Mouse (Mus musculus) lung, embryonic 15.5 days (tissue): ENCODE measurements around the gene Nav2. TPM values are rescaled to one million over a fixed set of nuclear protein-coding genes. Genes with fewer than 3 reads are reported as not detected.
A peak's percentile ranks its signal among the peaks of the same experiment; 100 is the strongest.

ENCODE experiments used
- ATAC-seq: fragments of 200-750 bp; cut with Nextera tagmentation; 2 replicates; pipeline ENCODE4 v1.8.0; 2017; ENCODE audit warnings: moderate number of reproducible peaks, borderline replicate concordance; ENCODE audit not compliant: low FRiP score, low TSS enrichment; ENCODE audit errors: extremely low read depth
- H3K27ac ChIP-seq: fragments of 300-500 bp; sonication (generic); 2 replicates; pipeline ENCODE4 v1.5.1; 2015; ENCODE audit warnings: moderate library complexity, mild to moderate bottlenecking, inconsistent platforms
- H3K27me3 ChIP-seq: fragments of 300-500 bp; sonication (generic); 2 replicates; pipeline ENCODE4 v1.6.1; 2015; ENCODE audit warnings: inconsistent platforms
- H3K36me3 ChIP-seq: fragments of 300-500 bp; sonication (generic); 2 replicates; pipeline ENCODE4 v1.6.1; 2015; ENCODE audit warnings: inconsistent platforms
- H3K4me1 ChIP-seq: fragments of 300-500 bp; sonication (generic); 2 replicates; pipeline ENCODE4 v1.6.1; 2015; ENCODE audit warnings: inconsistent platforms
- H3K4me2 ChIP-seq: fragments of 300-500 bp; sonication (generic); 2 replicates; pipeline ENCODE4 v1.6.1; 2015; ENCODE audit warnings: inconsistent platforms, mild to moderate bottlenecking, moderate library complexity
- H3K4me3 ChIP-seq: fragments of 300-500 bp; sonication (generic); 2 replicates; pipeline ENCODE4 v1.5.1; 2015; ENCODE audit warnings: mild to moderate bottlenecking, inconsistent platforms
- H3K9ac ChIP-seq: fragments of 300-500 bp; sonication (generic); 2 replicates; pipeline ENCODE4 v1.6.1; 2015; ENCODE audit warnings: inconsistent platforms
- H3K9me3 ChIP-seq: fragments of 300-500 bp; sonication (generic); 2 replicates; pipeline ENCODE4 v1.6.1; 2016; ENCODE audit warnings: inconsistent platforms
- WGBS: fragments of 180-500 bp; shearing (Covaris S2); methylation state at CpG from one replicate; pipeline ENCODE4 v1.1.7; 2015; 5-methylcytosine and 5-hydroxymethylcytosine counted together
- polyA plus RNA-seq: library from polyadenylated mRNA; unstranded; fragments of >200 nt; fragmentation: Nextera tagmentation; extraction: Ambion mirVana; gene quantifications from 2 replicates; pipeline ENCODE4 v1.2.1, GENCODE M21; 2015

Gene Nav2
- polyA plus RNA-seq, 1 experiment from 2014 or later, result 27.6 TPM

DNA sequence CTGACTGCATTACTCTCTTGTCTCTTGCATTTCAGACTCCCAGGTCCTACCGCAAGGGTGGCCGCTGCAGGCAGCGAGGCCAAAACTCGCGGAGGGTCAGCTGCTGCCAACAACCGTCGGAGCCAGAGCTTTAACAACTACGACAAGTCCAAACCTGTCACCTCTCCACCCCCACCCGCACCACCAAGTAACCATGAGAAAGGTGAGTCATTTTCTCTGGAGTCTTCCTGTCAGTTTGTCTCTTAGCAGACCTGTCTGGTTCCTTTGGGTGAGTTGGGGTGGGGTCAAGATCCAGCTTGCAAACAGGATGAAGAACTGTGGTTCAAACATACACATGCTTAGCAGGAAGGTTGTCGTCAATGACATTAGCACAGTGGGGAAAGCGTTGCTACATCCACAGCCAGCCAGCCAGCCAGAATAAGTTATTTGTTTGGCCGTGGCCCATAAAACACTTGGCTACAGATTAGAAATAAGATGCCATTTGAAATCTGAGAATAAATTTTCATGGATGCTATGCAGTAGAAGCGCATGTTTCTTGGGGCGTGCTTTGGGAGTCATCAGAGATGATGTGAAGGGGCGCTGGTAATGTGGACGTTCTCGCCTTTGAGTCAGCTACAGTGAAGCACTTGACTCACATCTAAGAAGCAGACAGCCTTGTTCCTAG, 511.8 kb downstream of the Nav2 start:
- no peak overlapping the region for H3K9ac ChIP-seq
- no peaks in the 10 kb centered on the region for H3K9me3 ChIP-seq
- H3K27ac ChIP-seq, result no peak overlapping the region
- H3K36me3 ChIP-seq, result no peaks in the 10 kb centered on the region
- H3K4me1 ChIP-seq, result no peaks in the 10 kb centered on the region
- no peaks in the 10 kb centered on the region for H3K27me3 ChIP-seq
- H3K4me3 ChIP-seq, result no peak overlapping the region
- no peak for ATAC-seq
- H3K4me2 ChIP-seq, result no peak overlapping the region
- WGBS, result 75% methylated on average over 17 of the region's 17 CpGs

- no peak overlapping the region for H3K4me2 ChIP-seq
- no peak overlapping the region for H3K4me3 ChIP-seq
- H3K9ac ChIP-seq, result no peak overlapping the region
- 27% methylated on average over 4 of the region's 4 CpGs for WGBS
- H3K9me3 ChIP-seq, result no peaks in the 10 kb centered on the region
- no peaks in the 10 kb centered on the region for H3K27me3 ChIP-seq
- H3K4me1 ChIP-seq, result no peaks in the 10 kb centered on the region
- H3K27ac ChIP-seq, result no peak overlapping the region
- no peak for ATAC-seq
- H3K36me3 ChIP-seq, result no peaks in the 10 kb centered on the region
Observed at GRCm38 (mm10) chr7:49421261-49421660, 512.7 kb downstream of the Nav2 start.

DNA sequence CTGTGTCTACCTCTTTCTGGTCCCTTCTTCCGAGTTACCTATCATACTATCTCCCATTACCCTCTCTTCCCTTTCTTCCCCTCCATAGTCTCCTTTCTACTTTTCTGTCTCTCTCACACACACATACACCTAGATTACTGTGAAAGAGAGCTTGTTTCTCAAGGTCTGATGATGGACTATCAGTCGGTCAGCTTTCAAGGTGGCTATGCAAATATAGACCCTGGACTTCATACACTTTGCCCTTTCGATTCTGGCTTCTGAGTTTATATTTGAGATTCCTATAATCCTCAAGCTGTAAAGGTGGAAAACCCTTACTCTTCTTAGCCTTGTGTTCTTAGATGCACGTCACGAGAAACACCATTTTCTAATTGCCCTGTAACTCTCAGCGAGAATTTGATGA, 515.4 kb downstream of the Nav2 start:
- no peak for ATAC-seq
- no peak overlapping the region for H3K9ac ChIP-seq
- H3K4me2 ChIP-seq, result no peak overlapping the region
- no peaks in the 10 kb centered on the region for H3K9me3 ChIP-seq
- H3K4me3 ChIP-seq, result no peak overlapping the region
- no peak overlapping the region for H3K27ac ChIP-seq
- H3K4me1 ChIP-seq, result no peaks in the 10 kb centered on the region; the same call in 1 of the 2 replicates
- 75% methylated on average over 6 of the region's 6 CpGs for WGBS
- H3K27me3 ChIP-seq, result no peaks in the 10 kb centered on the region
- no peaks in the 10 kb centered on the region for H3K36me3 ChIP-seq

DNA sequence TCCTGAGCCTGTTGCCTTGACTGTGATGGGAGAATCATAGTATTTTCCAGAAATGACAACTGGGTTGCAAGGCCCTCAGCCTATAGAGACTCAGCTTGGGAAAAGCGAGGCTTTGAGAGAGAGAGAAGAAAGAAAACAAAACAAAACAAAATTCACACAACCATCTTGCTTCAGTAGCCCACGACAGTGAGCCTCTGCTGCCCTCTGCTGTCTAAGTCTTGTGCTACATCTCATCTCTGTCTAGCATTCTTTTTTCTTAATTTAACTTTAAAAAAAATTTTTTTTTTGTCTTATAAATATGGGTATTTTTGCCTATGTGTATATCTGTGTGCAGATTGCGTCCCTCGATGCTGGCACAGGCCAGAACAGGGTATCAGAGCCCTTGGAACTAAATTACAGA, 517.5 kb downstream of the Nav2 start:
- H3K9me3 ChIP-seq, result no peaks in the 10 kb centered on the region
- 37% methylated on average over 4 of the region's 4 CpGs for WGBS
- H3K4me2 ChIP-seq, result no peak overlapping the region
- H3K27ac ChIP-seq, result no peak overlapping the region
- no peaks in the 10 kb centered on the region for H3K27me3 ChIP-seq
- no peak overlapping the region for H3K9ac ChIP-seq
- no peaks in the 10 kb centered on the region for H3K36me3 ChIP-seq
- no peak overlapping the region for H3K4me3 ChIP-seq
- H3K4me1 ChIP-seq, result peaks cover 14% of the 10 kb centered on the region; the same call in 1 of the 2 replicates
- ATAC-seq, result no peak

DNA sequence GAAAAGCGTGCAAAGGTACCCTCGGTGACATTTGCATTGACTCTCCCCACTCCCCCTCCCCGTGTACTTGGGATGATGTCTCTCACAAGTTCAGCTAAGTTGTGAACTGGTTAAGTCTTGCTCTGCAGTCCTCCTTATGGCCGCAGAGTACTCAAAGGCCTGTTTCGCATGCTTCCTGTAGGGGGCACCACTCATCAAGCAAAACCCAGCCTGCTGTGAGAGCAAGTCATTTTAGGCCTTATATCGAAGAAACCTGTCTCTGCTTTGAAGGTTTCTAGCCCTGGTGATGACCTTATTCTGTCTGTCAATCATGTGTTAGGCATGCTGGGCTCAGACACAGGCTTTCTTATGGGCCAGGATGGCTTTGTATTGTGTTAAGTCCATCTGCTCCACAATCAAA, 519.3 kb downstream of the Nav2 start:
- Histone ChIP-seq H3K27ac (no peak overlapping the region), H3K4me3 (no peak overlapping the region), H3K27me3 (no peaks in the 10 kb centered on the region), H3K4me1 (peaks cover 14% of the 10 kb centered on the region; the same call in 1 of the 2 replicates), H3K9me3 (no peaks in the 10 kb centered on the region), H3K36me3 (no peaks in the 10 kb centered on the region), H3K9ac (no peak overlapping the region), H3K4me2 (no peak overlapping the region)
- WGBS, result 36% methylated on average over 6 of the region's 6 CpGs
- no peak for ATAC-seq

- H3K36me3 ChIP-seq, result no peaks in the 10 kb centered on the region
- H3K4me2 ChIP-seq, result no peak overlapping the region
- peaks cover 14% of the 10 kb centered on the region; the same call in 1 of the 2 replicates for H3K4me1 ChIP-seq
- WGBS, result 53% methylated on average over 5 of the region's 5 CpGs
- no peak overlapping the region for H3K9ac ChIP-seq
- H3K27me3 ChIP-seq, result no peaks in the 10 kb centered on the region
- H3K9me3 ChIP-seq, result no peaks in the 10 kb centered on the region
- ATAC-seq, result peak; percentile 88
- H3K27ac ChIP-seq, result peak overlapping the region; percentile 46; the same call in 1 of the 2 replicates
- no peak overlapping the region for H3K4me3 ChIP-seq
Observed at GRCm38 (mm10) chr7:49428947-49429346, 520.4 kb downstream of the Nav2 start.

GRCm38 (mm10) chr7:49430808-49431207, 522.3 kb downstream of the Nav2 start:
- no peak overlapping the region for H3K9ac ChIP-seq
- no peak overlapping the region for H3K27ac ChIP-seq
- H3K4me1 ChIP-seq, result peaks cover 17% of the 10 kb centered on the region; the same call in 1 of the 2 replicates
- no peaks in the 10 kb centered on the region for H3K9me3 ChIP-seq
- 75% methylated on average over 7 of the region's 7 CpGs for WGBS
- H3K4me3 ChIP-seq, result no peak overlapping the region
- H3K4me2 ChIP-seq, result no peak overlapping the region
- no peak for ATAC-seq
- H3K36me3 ChIP-seq, result no peaks in the 10 kb centered on the region
- H3K27me3 ChIP-seq, result no peaks in the 10 kb centered on the region

- H3K4me3 ChIP-seq, result no peak overlapping the region
- H3K27ac ChIP-seq, result no peak overlapping the region
- no peak overlapping the region for H3K4me2 ChIP-seq
- ATAC-seq, result no peak
- no peaks in the 10 kb centered on the region for H3K9me3 ChIP-seq
- H3K36me3 ChIP-seq, result no peaks in the 10 kb centered on the region
- no peak overlapping the region for H3K9ac ChIP-seq
- H3K4me1 ChIP-seq, result peaks cover 46% of the 10 kb centered on the region
- H3K27me3 ChIP-seq, result no peaks in the 10 kb centered on the region
Observed at GRCm38 (mm10) chr7:49433945-49434344, 525.4 kb downstream of the Nav2 start.

DNA sequence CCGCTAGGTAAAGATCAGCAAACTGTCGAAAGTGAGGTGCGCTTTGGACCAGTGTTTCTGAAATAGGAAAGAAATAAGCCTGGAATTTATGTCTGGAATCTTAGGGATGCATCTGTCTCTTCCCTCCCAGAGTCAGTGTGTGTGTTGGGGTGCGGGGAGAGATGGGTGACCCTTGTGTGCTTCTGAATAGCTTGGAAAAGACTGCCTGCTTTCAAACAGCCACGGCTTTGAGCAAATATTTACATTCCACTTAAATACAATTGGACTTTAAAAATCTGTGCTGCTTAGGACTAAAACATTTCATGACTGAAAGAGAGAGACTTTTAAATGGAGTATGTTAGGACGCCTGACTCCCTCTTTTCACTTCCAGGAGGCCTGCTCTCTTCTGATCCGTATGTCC, 528.0 kb downstream of the Nav2 start:
- no peaks in the 10 kb centered on the region for H3K27me3 ChIP-seq
- H3K4me1 ChIP-seq, result peaks cover 33% of the 10 kb centered on the region
- 23% methylated on average over 7 of the region's 7 CpGs for WGBS
- no peak overlapping the region for H3K4me3 ChIP-seq
- H3K9me3 ChIP-seq, result no peaks in the 10 kb centered on the region
- peak overlapping the region; percentile 19; the same call in 1 of the 2 replicates for H3K4me2 ChIP-seq
- H3K36me3 ChIP-seq, result no peaks in the 10 kb centered on the region
- no peak for ATAC-seq
- H3K27ac ChIP-seq, result peak overlapping the region; percentile 91
- H3K9ac ChIP-seq, result no peak overlapping the region

DNA sequence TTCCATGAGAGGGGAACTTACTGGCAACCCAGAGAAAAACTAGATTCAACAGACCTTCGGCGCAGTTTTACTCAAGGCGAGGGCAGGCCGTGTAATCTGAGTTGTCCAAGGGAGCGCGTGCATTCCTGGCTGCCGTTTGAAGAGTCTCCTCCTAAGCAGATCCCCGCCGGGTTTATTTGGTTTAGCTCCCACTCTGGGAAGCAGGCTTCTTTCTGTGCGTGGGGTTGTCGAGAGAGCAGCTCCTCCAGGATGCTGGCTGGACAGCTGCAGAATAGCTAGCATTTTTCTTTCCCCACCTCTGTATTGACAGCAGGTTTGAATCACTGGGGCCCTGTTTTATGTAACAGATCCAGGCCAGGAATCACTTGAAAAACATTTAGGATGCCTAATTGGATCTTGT, 529.4 kb downstream of the Nav2 start:
- H3K9me3 ChIP-seq, result no peaks in the 10 kb centered on the region
- no peak overlapping the region for H3K4me3 ChIP-seq
- no peak overlapping the region; the same call in 1 of the 2 replicates for H3K4me2 ChIP-seq
- 10% methylated on average over 11 of the region's 11 CpGs for WGBS
- ATAC-seq, result no peak; the same call in 1 of the 2 replicates
- peaks cover 39% of the 10 kb centered on the region for H3K4me1 ChIP-seq
- H3K27me3 ChIP-seq, result no peaks in the 10 kb centered on the region
- H3K36me3 ChIP-seq, result no peaks in the 10 kb centered on the region
- H3K27ac ChIP-seq, result peak overlapping the region; percentile 85
- H3K9ac ChIP-seq, result no peak overlapping the region

DNA sequence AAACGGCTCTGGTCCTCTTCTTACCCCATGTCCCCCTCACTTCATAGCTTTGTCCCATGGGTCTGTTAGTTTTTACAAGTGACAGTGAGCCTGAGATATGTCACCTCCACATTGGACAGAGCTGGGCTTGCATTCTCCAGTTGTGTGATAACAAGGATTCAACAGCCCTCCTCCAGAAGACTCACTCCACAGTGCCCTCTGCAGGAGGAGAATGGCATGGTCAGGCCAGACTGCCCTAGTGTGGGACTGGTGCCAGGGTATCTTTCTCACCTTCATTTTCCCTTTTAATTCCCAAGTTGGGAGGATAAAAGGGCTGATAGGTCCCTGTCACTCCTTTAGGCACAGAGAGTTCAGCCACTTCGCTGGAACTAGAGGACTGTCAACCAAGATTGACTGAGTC, 530.6 kb downstream of the Nav2 start:
- no peak for ATAC-seq
- Histone ChIP-seq H3K36me3 (no peaks in the 10 kb centered on the region), H3K4me1 (peaks cover 40% of the 10 kb centered on the region), H3K4me2 (no peak overlapping the region), H3K9me3 (no peaks in the 10 kb centered on the region), H3K27me3 (no peaks in the 10 kb centered on the region), H3K27ac (peak overlapping the region; percentile 85), H3K4me3 (no peak overlapping the region), H3K9ac (no peak overlapping the region)
- WGBS, result 36% methylated on average over 2 of the region's 2 CpGs

DNA sequence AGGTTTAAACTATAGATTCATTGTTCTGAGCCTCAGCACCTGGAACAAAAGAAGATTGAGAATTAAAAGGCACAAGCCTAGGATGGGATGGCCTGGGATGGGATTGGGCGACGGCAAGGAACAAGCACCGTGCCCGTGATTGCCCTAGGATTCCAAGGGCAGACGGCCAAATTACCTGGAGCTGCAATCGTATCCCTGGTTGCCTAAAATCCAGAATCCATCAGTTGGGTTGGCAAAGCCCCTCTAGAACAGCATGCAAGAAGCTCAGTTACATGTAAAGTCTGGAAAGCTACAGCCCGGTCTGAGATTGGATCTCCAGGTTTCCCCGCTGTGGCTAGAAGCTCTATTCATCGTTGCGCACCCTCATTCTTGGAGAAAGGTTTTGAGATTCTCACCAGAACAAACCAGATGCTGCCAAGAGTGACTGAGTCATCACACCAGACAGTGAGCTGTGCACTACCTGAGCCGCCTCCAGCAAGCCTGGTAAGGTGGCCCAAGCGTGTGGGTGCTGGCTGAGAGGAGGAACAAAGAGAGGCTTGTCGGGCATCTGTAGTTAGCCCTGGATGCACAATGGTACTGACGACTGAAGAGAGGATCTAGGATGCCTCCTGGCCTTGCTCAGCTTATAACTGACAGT, 531.9 kb downstream of the Nav2 start:
- H3K36me3 ChIP-seq, result no peaks in the 10 kb centered on the region
- no peak overlapping the region for H3K9ac ChIP-seq
- H3K4me2 ChIP-seq, result no peak overlapping the region
- no peaks in the 10 kb centered on the region for H3K27me3 ChIP-seq
- H3K4me1 ChIP-seq, result peaks cover 47% of the 10 kb centered on the region
- H3K9me3 ChIP-seq, result no peaks in the 10 kb centered on the region
- H3K27ac ChIP-seq, result no peak overlapping the region
- H3K4me3 ChIP-seq, result no peak overlapping the region
- WGBS, result 86% methylated on average over 14 of the region's 14 CpGs
- ATAC-seq, result no peak
